Mouse (Mus musculus): ENCODE data around the gene Hnrnpab. TPM values are rescaled to one million over a fixed set of nuclear protein-coding genes. Genes with fewer than 3 reads are reported as not detected.

Hnrnpab gene
- polyA plus RNA-seq, 1 experiment = 749 TPM

DNA sequence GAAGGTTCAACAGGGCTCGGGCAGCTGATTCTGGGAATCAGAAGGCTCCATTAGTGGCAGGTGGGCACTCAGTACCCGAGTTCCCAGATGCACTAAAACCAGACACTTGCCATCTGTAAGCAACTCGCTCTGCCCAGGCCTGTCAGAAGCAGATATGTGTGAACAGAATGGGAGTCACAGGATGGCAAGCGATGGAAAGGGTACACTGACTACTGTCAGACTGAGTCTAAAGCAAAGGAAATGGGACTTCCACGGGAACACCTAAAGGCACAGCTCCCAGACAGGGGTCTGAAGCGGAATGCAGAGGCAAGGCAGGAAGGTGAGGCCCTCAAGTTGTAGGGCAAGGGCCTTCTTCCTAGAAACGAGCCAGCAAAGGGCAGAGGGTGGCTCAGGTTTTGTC lies 39.6 kb upstream of the Hnrnpab start:
- no peaks in the 10 kb centered on the region for H3K79me3 ChIP-seq (ENCODE audit: low read depth)
- no peak for TF ChIP-seq FOSL1 (IDR thresholded peaks at IDR 0.05; ENCODE audit: insufficient read depth, low read length, poor library complexity, severe bottlenecking)
- TF ChIP-seq USF1 (IDR thresholded peaks at IDR 0.05; ENCODE audit: low read depth) = no peak
- TF ChIP-seq CTCF (IDR thresholded peaks at IDR 0.05; ENCODE audit: control insufficient read depth, insufficient read depth, insufficient read length) = no peak
- TF ChIP-seq CEBPB (IDR thresholded peaks at IDR 0.05; ENCODE audit: low read depth) = no peak
- no peak for TF ChIP-seq MYOD1 (IDR thresholded peaks at IDR 0.05; ENCODE audit: control insufficient read depth, insufficient read length, low read depth)
- no peak for TF ChIP-seq MYOG (IDR thresholded peaks at IDR 0.05; ENCODE audit: control insufficient read depth, extremely low read depth, insufficient read length)
- TF ChIP-seq MAX (IDR thresholded peaks at IDR 0.05) = no peak
- H3K4me3 ChIP-seq (ENCODE audit: insufficient read depth, poor library complexity, severe bottlenecking) = no peak overlapping the region
- no peaks in the 10 kb centered on the region for H3K79me2 ChIP-seq (ENCODE audit: control insufficient read depth, insufficient read depth)
- H3K36me3 ChIP-seq (ENCODE audit: control insufficient read depth, insufficient read depth) = peaks cover 5% of the 10 kb centered on the region
- no peaks in the 10 kb centered on the region for H3K27me3 ChIP-seq (ENCODE audit: control insufficient read depth, insufficient read depth, insufficient read length)
- no peak overlapping the region for H3ac ChIP-seq (ENCODE audit: control insufficient read depth, insufficient read length, low read depth)

DNA sequence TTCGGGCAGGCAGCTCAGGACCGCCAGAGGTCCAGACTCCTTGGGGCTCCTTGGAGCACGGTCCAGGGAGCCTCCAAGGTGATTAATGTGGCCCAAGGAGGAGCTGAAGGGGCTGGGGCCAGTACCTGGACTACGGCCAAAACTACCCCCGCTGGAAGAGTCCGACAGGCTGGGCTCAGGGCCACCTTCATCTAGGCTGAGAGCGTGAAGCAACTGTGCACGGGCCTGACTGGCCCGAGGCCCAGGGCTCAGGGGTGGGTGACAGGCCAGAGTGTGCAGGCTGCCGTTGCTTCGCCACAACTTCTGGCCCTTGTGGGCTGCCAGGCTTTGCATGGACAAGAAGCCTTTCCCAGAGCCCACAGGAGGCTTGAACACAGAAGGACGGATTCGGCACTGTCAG lies 38.6 kb upstream of the Hnrnpab start:
- Histone ChIP-seq H3K27me3 (ENCODE audit: control insufficient read depth, insufficient read depth, insufficient read length) (no peaks in the 10 kb centered on the region), H3K79me3 (ENCODE audit: low read depth) (no peaks in the 10 kb centered on the region), H3K79me2 (ENCODE audit: control insufficient read depth, insufficient read depth) (no peaks in the 10 kb centered on the region), H3K36me3 (ENCODE audit: control insufficient read depth, insufficient read depth) (peaks cover 5% of the 10 kb centered on the region), H3ac (ENCODE audit: control insufficient read depth, insufficient read length, low read depth) (no peak overlapping the region), H3K4me3 (ENCODE audit: insufficient read depth, poor library complexity, severe bottlenecking) (no peak overlapping the region)
- TF ChIP-seq FOSL1 (IDR thresholded peaks at IDR 0.05; ENCODE audit: insufficient read depth, low read length, poor library complexity, severe bottlenecking) (no peak), CEBPB (IDR thresholded peaks at IDR 0.05; ENCODE audit: low read depth) (no peak), MYOD1 (IDR thresholded peaks at IDR 0.05; ENCODE audit: control insufficient read depth, insufficient read length, low read depth) (no peak), MYOG (IDR thresholded peaks at IDR 0.05; ENCODE audit: control insufficient read depth, extremely low read depth, insufficient read length) (no peak), MAX (IDR thresholded peaks at IDR 0.05) (no peak), USF1 (IDR thresholded peaks at IDR 0.05; ENCODE audit: low read depth) (no peak), CTCF (IDR thresholded peaks at IDR 0.05; ENCODE audit: control insufficient read depth, insufficient read depth, insufficient read length) (no peak)

DNA sequence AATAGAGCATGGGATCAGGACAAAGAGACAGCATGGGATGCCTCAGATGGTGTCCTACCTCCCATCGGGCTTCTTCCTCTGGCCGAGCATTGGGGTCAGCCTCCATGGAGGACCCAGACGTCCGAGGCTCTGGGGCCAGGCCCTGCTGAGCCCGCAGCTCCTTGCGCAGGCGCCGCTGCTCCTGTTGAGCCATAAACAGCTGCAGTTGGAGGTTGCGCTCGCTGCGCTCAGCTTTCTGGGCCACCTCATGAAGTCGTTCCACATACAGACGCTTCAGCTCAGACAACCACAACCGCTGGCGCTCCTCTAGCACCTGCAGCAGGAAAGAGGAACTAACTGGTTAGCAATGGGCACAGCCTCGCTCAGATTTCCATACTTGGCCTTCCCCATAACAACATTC lies 37.6 kb upstream of the Hnrnpab start:
- H3K36me3 ChIP-seq (ENCODE audit: control insufficient read depth, insufficient read depth) = peaks cover 5% of the 10 kb centered on the region
- H3K27me3 ChIP-seq (ENCODE audit: control insufficient read depth, insufficient read depth, insufficient read length) = no peaks in the 10 kb centered on the region
- H3K79me3 ChIP-seq (ENCODE audit: low read depth) = no peaks in the 10 kb centered on the region
- H3K79me2 ChIP-seq (ENCODE audit: control insufficient read depth, insufficient read depth) = no peaks in the 10 kb centered on the region
- H3ac ChIP-seq (ENCODE audit: control insufficient read depth, insufficient read length, low read depth) = no peak overlapping the region
- H3K4me3 ChIP-seq (ENCODE audit: insufficient read depth, poor library complexity, severe bottlenecking) = no peak overlapping the region
- no peak for TF ChIP-seq MAX (IDR thresholded peaks at IDR 0.05)

DNA sequence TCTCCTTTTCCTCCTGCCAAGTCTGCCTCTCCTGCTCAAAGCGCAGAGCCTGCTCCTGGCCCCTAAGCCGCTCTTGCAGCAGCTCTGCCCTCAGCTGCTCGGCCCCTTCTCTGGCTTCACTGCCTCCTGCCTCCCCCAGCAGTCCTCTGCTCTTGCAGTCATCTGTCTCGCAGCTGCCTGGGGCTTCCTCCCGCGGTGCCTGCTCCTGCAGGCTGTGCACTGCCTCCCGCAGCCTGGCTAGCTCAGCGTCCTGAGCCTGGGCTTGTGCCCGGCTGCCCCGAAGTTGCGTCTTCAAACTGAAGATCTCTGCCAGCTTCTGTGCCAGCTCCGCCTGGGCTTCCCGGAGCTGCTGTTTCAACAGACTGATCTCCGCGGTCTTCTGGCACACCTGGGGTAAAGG lies 37.1 kb upstream of the Hnrnpab start:
- H3K36me3 ChIP-seq (ENCODE audit: control insufficient read depth, insufficient read depth) = peaks cover 5% of the 10 kb centered on the region
- H3K79me2 ChIP-seq (ENCODE audit: control insufficient read depth, insufficient read depth) = no peaks in the 10 kb centered on the region
- TF ChIP-seq MYOD1 (IDR thresholded peaks at IDR 0.05; ENCODE audit: control insufficient read depth, insufficient read length, low read depth) = no peak
- no peak for TF ChIP-seq USF1 (IDR thresholded peaks at IDR 0.05; ENCODE audit: low read depth)
- TF ChIP-seq FOSL1 (IDR thresholded peaks at IDR 0.05; ENCODE audit: insufficient read depth, low read length, poor library complexity, severe bottlenecking) = no peak
- no peak for TF ChIP-seq CTCF (IDR thresholded peaks at IDR 0.05; ENCODE audit: control insufficient read depth, insufficient read depth, insufficient read length)
- TF ChIP-seq MYOG (IDR thresholded peaks at IDR 0.05; ENCODE audit: control insufficient read depth, extremely low read depth, insufficient read length) = no peak
- TF ChIP-seq CEBPB (IDR thresholded peaks at IDR 0.05; ENCODE audit: low read depth) = no peak
- no peak for TF ChIP-seq MAX (IDR thresholded peaks at IDR 0.05)
- no peak overlapping the region for H3K4me3 ChIP-seq (ENCODE audit: insufficient read depth, poor library complexity, severe bottlenecking)
- H3K27me3 ChIP-seq (ENCODE audit: control insufficient read depth, insufficient read depth, insufficient read length) = no peaks in the 10 kb centered on the region
- no peaks in the 10 kb centered on the region for H3K79me3 ChIP-seq (ENCODE audit: low read depth)
- no peak overlapping the region for H3ac ChIP-seq (ENCODE audit: control insufficient read depth, insufficient read length, low read depth)

DNA sequence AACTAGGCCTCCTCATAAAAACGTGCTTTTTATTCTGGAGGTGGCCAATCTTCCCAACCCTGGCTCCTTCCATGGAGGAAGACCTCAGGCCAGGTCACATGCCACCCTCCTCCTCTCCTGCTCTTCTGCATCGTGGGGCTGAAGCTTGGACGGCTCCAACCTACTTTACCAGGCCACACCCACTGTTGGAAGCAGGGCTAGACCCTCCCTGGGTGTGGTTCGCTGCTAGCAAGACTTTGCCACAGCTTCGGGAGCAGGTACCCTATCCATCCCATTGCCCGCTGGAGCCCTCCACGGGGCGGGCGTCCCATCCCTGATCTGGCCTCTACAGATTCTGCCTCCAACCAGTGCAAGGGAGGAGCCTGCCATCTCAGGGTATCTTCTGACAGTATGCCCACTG lies 36.6 kb upstream of the Hnrnpab start:
- no peak overlapping the region for H3K4me3 ChIP-seq (ENCODE audit: insufficient read depth, poor library complexity, severe bottlenecking)

DNA sequence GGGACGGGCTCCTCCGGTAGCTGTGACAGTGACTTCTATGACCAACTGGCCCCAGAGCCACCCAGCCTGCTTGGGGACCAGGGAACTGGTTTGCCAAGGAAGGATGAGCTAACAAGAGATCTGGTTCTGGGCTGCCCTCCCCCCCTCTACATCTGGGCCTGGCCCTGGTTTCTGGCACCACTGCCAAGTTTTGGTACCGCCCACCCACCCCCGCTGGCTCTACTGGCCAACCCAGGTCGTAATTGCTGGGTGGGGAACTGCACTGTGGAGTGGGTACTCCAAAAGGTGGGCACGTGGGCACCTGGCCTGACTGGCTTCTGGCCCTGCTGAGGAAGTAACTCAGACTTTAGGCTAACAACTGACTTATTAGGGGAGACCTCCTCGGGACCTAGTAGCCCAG lies 34.1 kb upstream of the Hnrnpab start:
- no peak for TF ChIP-seq FOSL1 (IDR thresholded peaks at IDR 0.05; ENCODE audit: insufficient read depth, low read length, poor library complexity, severe bottlenecking)
- TF ChIP-seq CEBPB (IDR thresholded peaks at IDR 0.05; ENCODE audit: low read depth) = no peak
- TF ChIP-seq CTCF (IDR thresholded peaks at IDR 0.05; ENCODE audit: control insufficient read depth, insufficient read depth, insufficient read length) = no peak
- no peak for TF ChIP-seq MAX (IDR thresholded peaks at IDR 0.05)
- TF ChIP-seq MYOG (IDR thresholded peaks at IDR 0.05; ENCODE audit: control insufficient read depth, extremely low read depth, insufficient read length) = no peak
- TF ChIP-seq USF1 (IDR thresholded peaks at IDR 0.05; ENCODE audit: low read depth) = no peak
- TF ChIP-seq MYOD1 (IDR thresholded peaks at IDR 0.05; ENCODE audit: control insufficient read depth, insufficient read length, low read depth) = no peak
- Histone ChIP-seq H3K79me2 (ENCODE audit: control insufficient read depth, insufficient read depth) (no peaks in the 10 kb centered on the region), H3K79me3 (ENCODE audit: low read depth) (no peaks in the 10 kb centered on the region), H3K4me3 (ENCODE audit: insufficient read depth, poor library complexity, severe bottlenecking) (no peak overlapping the region), H3K27me3 (ENCODE audit: control insufficient read depth, insufficient read depth, insufficient read length) (no peaks in the 10 kb centered on the region), H3ac (ENCODE audit: control insufficient read depth, insufficient read length, low read depth) (no peak overlapping the region), H3K36me3 (ENCODE audit: control insufficient read depth, insufficient read depth) (peaks cover 5% of the 10 kb centered on the region)

More for the DNA sequence above, 36.6 kb upstream of the Hnrnpab start:
- Histone ChIP-seq H3K79me2 (ENCODE audit: control insufficient read depth, insufficient read depth) (no peaks in the 10 kb centered on the region), H3ac (ENCODE audit: control insufficient read depth, insufficient read length, low read depth) (no peak overlapping the region), H3K27me3 (ENCODE audit: control insufficient read depth, insufficient read depth, insufficient read length) (no peaks in the 10 kb centered on the region), H3K79me3 (ENCODE audit: low read depth) (no peaks in the 10 kb centered on the region), H3K36me3 (ENCODE audit: control insufficient read depth, insufficient read depth) (peaks cover 5% of the 10 kb centered on the region)
- TF ChIP-seq MYOD1 (IDR thresholded peaks at IDR 0.05; ENCODE audit: control insufficient read depth, insufficient read length, low read depth) (no peak), MAX (IDR thresholded peaks at IDR 0.05) (no peak), FOSL1 (IDR thresholded peaks at IDR 0.05; ENCODE audit: insufficient read depth, low read length, poor library complexity, severe bottlenecking) (no peak), MYOG (IDR thresholded peaks at IDR 0.05; ENCODE audit: control insufficient read depth, extremely low read depth, insufficient read length) (no peak), USF1 (IDR thresholded peaks at IDR 0.05; ENCODE audit: low read depth) (no peak), CEBPB (IDR thresholded peaks at IDR 0.05; ENCODE audit: low read depth) (no peak), CTCF (IDR thresholded peaks at IDR 0.05; ENCODE audit: control insufficient read depth, insufficient read depth, insufficient read length) (no peak)

Measured in C2C12 (cell line).